Mouse (Mus musculus): ENCODE measurements around the gene Map3k3. TPM values are rescaled to one million over a fixed set of nuclear protein-coding genes. Genes with fewer than 3 reads are reported as not detected.

The Map3k3 gene
- polyA plus RNA-seq, 1 experiment from 2014 or later: 16.8 TPM

GRCm38 (mm10) chr11:106098223-106098622 lies 13.8 kb downstream of the Map3k3 start:
- H3K4me2 ChIP-seq (ENCODE audit: low read depth, low read length): no peak overlapping the region
- H3K36me3 ChIP-seq (replicated peaks; ENCODE audit: control insufficient read depth, insufficient read depth, low read depth, low read length): no peaks in the 10 kb centered on the region
- H3K27ac ChIP-seq (replicated peaks; ENCODE audit: low read depth, low read length): no peak overlapping the region
- H3K9me3 ChIP-seq (replicated peaks; ENCODE audit: control insufficient read depth, low read length): no peaks in the 10 kb centered on the region
- no peaks in the 10 kb centered on the region for H3K27me3 ChIP-seq (ENCODE audit: control insufficient read depth, insufficient read depth, low read length)
- ATAC-seq (replicated peaks; ENCODE audit: insufficient number of reproducible peaks, low FRiP score, low TSS enrichment, low read depth): no peak
- 91% methylated on average over 1 of the region's 1 CpGs for WGBS
- no peak overlapping the region for H3K9ac ChIP-seq (replicated peaks; ENCODE audit: low read length)
- no peak for DNase-seq (ENCODE audit: low spot score)
- no peak overlapping the region for H3K4me3 ChIP-seq (ENCODE audit: low read depth, low read length)
- H3K4me1 ChIP-seq (ENCODE audit: control insufficient read depth, insufficient read depth, low read length): no peaks in the 10 kb centered on the region

- no peak for ATAC-seq (replicated peaks; ENCODE audit: insufficient number of reproducible peaks, low FRiP score, low TSS enrichment, low read depth)
- Histone ChIP-seq H3K36me3 (replicated peaks; ENCODE audit: control insufficient read depth, insufficient read depth, low read depth, low read length) (no peaks in the 10 kb centered on the region), H3K4me1 (ENCODE audit: control insufficient read depth, insufficient read depth, low read length) (no peaks in the 10 kb centered on the region), H3K9me3 (replicated peaks; ENCODE audit: control insufficient read depth, low read length) (no peaks in the 10 kb centered on the region), H3K27me3 (ENCODE audit: control insufficient read depth, insufficient read depth, low read length) (no peaks in the 10 kb centered on the region), H3K9ac (replicated peaks; ENCODE audit: low read length) (no peak overlapping the region), H3K4me3 (ENCODE audit: low read depth, low read length) (no peak overlapping the region), H3K27ac (replicated peaks; ENCODE audit: low read depth, low read length) (no peak overlapping the region), H3K4me2 (ENCODE audit: low read depth, low read length) (no peak overlapping the region)
- 93% methylated on average over 3 of the region's 3 CpGs for WGBS
- no peak for DNase-seq (ENCODE audit: low spot score)
Observed at GRCm38 (mm10) chr11:106102866-106103265, 18.5 kb downstream of the Map3k3 start.

- ATAC-seq (replicated peaks; ENCODE audit: insufficient number of reproducible peaks, low FRiP score, low TSS enrichment, low read depth) (no peak), DNase-seq (ENCODE audit: low spot score) (no peak)
- Histone ChIP-seq H3K4me1 (ENCODE audit: control insufficient read depth, insufficient read depth, low read length) (no peaks in the 10 kb centered on the region), H3K27me3 (ENCODE audit: control insufficient read depth, insufficient read depth, low read length) (no peaks in the 10 kb centered on the region), H3K27ac (replicated peaks; ENCODE audit: low read depth, low read length) (no peak overlapping the region), H3K36me3 (replicated peaks; ENCODE audit: control insufficient read depth, insufficient read depth, low read depth, low read length) (no peaks in the 10 kb centered on the region), H3K9me3 (replicated peaks; ENCODE audit: control insufficient read depth, low read length) (no peaks in the 10 kb centered on the region), H3K4me2 (ENCODE audit: low read depth, low read length) (no peak overlapping the region), H3K9ac (replicated peaks; ENCODE audit: low read length) (no peak overlapping the region), H3K4me3 (ENCODE audit: low read depth, low read length) (no peak overlapping the region)
- 87% methylated on average over 8 of the region's 8 CpGs for WGBS
Observed at GRCm38 (mm10) chr11:106106047-106106587, 21.7 kb downstream of the Map3k3 start.

- DNase-seq (ENCODE audit: low spot score): no peak
- H3K4me2 ChIP-seq (ENCODE audit: low read depth, low read length): no peak overlapping the region
- no peak overlapping the region for H3K4me3 ChIP-seq (ENCODE audit: low read depth, low read length)
- no peaks in the 10 kb centered on the region; the same call in none of the 2 replicates for H3K36me3 ChIP-seq (replicated peaks; ENCODE audit: control insufficient read depth, insufficient read depth, low read depth, low read length)
- no peaks in the 10 kb centered on the region for H3K9me3 ChIP-seq (replicated peaks; ENCODE audit: control insufficient read depth, low read length)
- H3K9ac ChIP-seq (replicated peaks; ENCODE audit: low read length): no peak overlapping the region
- no peak for ATAC-seq (replicated peaks; ENCODE audit: insufficient number of reproducible peaks, low FRiP score, low TSS enrichment, low read depth)
- no peaks in the 10 kb centered on the region for H3K27me3 ChIP-seq (ENCODE audit: control insufficient read depth, insufficient read depth, low read length)
- H3K4me1 ChIP-seq (ENCODE audit: control insufficient read depth, insufficient read depth, low read length): no peaks in the 10 kb centered on the region
- no peak overlapping the region for H3K27ac ChIP-seq (replicated peaks; ENCODE audit: low read depth, low read length)
Observed at GRCm38 (mm10) chr11:106111688-106112087, 27.3 kb downstream of the Map3k3 start.

- H3K36me3 ChIP-seq (replicated peaks; ENCODE audit: control insufficient read depth, insufficient read depth, low read depth, low read length): no peaks in the 10 kb centered on the region; the same call in 1 of the 2 replicates
Observed at GRCm38 (mm10) chr11:106122221-106122620, 37.8 kb downstream of the Map3k3 start.

DNA sequence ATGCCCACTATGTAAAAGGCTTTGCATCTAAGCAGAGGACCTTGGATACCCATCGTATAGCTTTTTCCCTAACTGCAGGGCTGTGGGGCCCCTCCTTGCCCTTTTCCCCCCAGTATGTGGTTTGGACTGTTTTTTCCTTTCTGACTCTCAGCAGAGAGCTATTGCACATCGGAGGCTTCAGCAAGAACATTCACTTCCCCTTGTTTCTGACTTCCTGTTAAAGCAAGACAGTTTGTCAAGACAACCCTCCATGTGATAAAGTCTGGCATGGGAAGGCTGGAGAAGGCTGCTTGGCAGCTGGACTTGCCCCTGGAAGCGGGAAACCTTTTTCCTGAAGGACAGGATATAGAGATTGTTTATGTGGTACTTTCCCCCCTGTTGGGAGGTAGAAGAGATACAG lies 38.3 kb downstream of the Map3k3 start:
- Histone ChIP-seq H3K4me2 (ENCODE audit: low read depth, low read length) (no peak overlapping the region), H3K4me3 (ENCODE audit: low read depth, low read length) (no peak overlapping the region), H3K36me3 (replicated peaks; ENCODE audit: control insufficient read depth, insufficient read depth, low read depth, low read length) (no peaks in the 10 kb centered on the region; the same call in 1 of the 2 replicates), H3K9me3 (replicated peaks; ENCODE audit: control insufficient read depth, low read length) (no peaks in the 10 kb centered on the region), H3K4me1 (ENCODE audit: control insufficient read depth, insufficient read depth, low read length) (no peaks in the 10 kb centered on the region), H3K9ac (replicated peaks; ENCODE audit: low read length) (no peak overlapping the region), H3K27ac (replicated peaks; ENCODE audit: low read depth, low read length) (no peak overlapping the region), H3K27me3 (ENCODE audit: control insufficient read depth, insufficient read depth, low read length) (no peaks in the 10 kb centered on the region)
- DNase-seq (ENCODE audit: low spot score): no peak
- no peak for ATAC-seq (replicated peaks; ENCODE audit: insufficient number of reproducible peaks, low FRiP score, low TSS enrichment, low read depth)
- 87% methylated on average over 3 of the region's 3 CpGs for WGBS

More at GRCm38 (mm10) chr11:106122221-106122620, 37.8 kb downstream of the Map3k3 start:
- Histone ChIP-seq H3K27ac (replicated peaks; ENCODE audit: low read depth, low read length) (no peak overlapping the region), H3K9me3 (replicated peaks; ENCODE audit: control insufficient read depth, low read length) (no peaks in the 10 kb centered on the region), H3K4me3 (ENCODE audit: low read depth, low read length) (no peak overlapping the region), H3K27me3 (ENCODE audit: control insufficient read depth, insufficient read depth, low read length) (no peaks in the 10 kb centered on the region), H3K4me2 (ENCODE audit: low read depth, low read length) (no peak overlapping the region), H3K4me1 (ENCODE audit: control insufficient read depth, insufficient read depth, low read length) (no peaks in the 10 kb centered on the region), H3K9ac (replicated peaks; ENCODE audit: low read length) (no peak overlapping the region)
- ATAC-seq (replicated peaks; ENCODE audit: insufficient number of reproducible peaks, low FRiP score, low TSS enrichment, low read depth) (no peak), DNase-seq (ENCODE audit: low spot score) (no peak)
- WGBS: 94% methylated on average over 5 of the region's 5 CpGs

DNA sequence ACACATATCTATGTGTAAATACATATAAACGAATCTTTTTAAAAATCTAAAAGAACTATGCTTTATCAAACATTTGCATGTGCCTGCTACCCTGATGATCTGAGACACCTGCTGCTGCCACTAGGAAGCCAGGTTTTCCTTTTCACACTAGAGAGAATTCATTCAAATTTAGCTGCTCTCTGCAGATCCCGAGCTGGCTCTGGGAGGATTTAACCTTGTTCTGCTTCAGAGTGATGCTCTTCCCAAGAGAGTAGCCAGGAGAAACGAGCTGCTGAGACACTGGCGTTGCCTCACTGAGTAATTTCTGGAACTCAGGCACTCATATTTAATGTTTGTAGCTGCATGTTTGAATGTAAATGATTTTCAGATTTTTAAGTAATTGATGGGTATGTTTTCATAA lies 40.4 kb downstream of the Map3k3 start:
- H3K4me2 ChIP-seq (ENCODE audit: low read depth, low read length): no peak overlapping the region
- no peaks in the 10 kb centered on the region for H3K9me3 ChIP-seq (replicated peaks; ENCODE audit: control insufficient read depth, low read length)
- no peaks in the 10 kb centered on the region for H3K4me1 ChIP-seq (ENCODE audit: control insufficient read depth, insufficient read depth, low read length)
- ATAC-seq (replicated peaks; ENCODE audit: insufficient number of reproducible peaks, low FRiP score, low TSS enrichment, low read depth) (no peak), DNase-seq (ENCODE audit: low spot score) (no peak)
- no peaks in the 10 kb centered on the region for H3K36me3 ChIP-seq (replicated peaks; ENCODE audit: control insufficient read depth, insufficient read depth, low read depth, low read length)
- no peak overlapping the region for H3K9ac ChIP-seq (replicated peaks; ENCODE audit: low read length)
- WGBS: 76% methylated on average over 4 of the region's 4 CpGs
- no peaks in the 10 kb centered on the region for H3K27me3 ChIP-seq (ENCODE audit: control insufficient read depth, insufficient read depth, low read length)
- no peak overlapping the region for H3K27ac ChIP-seq (replicated peaks; ENCODE audit: low read depth, low read length)
- no peak overlapping the region for H3K4me3 ChIP-seq (ENCODE audit: low read depth, low read length)

GRCm38 (mm10) chr11:106125827-106126226 lies 41.4 kb downstream of the Map3k3 start:
- DNase-seq (ENCODE audit: low spot score): no peak
- WGBS: 84% methylated on average over 1 of the region's 1 CpGs
- H3K4me3 ChIP-seq (ENCODE audit: low read depth, low read length): no peak overlapping the region
- H3K27me3 ChIP-seq (ENCODE audit: control insufficient read depth, insufficient read depth, low read length): no peaks in the 10 kb centered on the region
- no peak overlapping the region for H3K4me2 ChIP-seq (ENCODE audit: low read depth, low read length)
- no peak overlapping the region for H3K27ac ChIP-seq (replicated peaks; ENCODE audit: low read depth, low read length)
- no peak overlapping the region for H3K9ac ChIP-seq (replicated peaks; ENCODE audit: low read length)
- no peak for ATAC-seq (replicated peaks; ENCODE audit: insufficient number of reproducible peaks, low FRiP score, low TSS enrichment, low read depth)
- no peaks in the 10 kb centered on the region for H3K36me3 ChIP-seq (replicated peaks; ENCODE audit: control insufficient read depth, insufficient read depth, low read depth, low read length)
- H3K4me1 ChIP-seq (ENCODE audit: control insufficient read depth, insufficient read depth, low read length): no peaks in the 10 kb centered on the region
- H3K9me3 ChIP-seq (replicated peaks; ENCODE audit: control insufficient read depth, low read length): no peaks in the 10 kb centered on the region
